Mouse (Mus musculus) liver, embryonic 14.5 days (tissue): ENCODE measurements around the gene Cx3cr1. TPM values are rescaled to one million over a fixed set of nuclear protein-coding genes. Genes with fewer than 3 reads are reported as not detected.

Experiments
- ATAC-seq: fragments of 200-750 bp; cut with Nextera tagmentation; 2 replicates; pipeline ENCODE4 v1.8.0; 2017; ENCODE audit warnings: moderate number of reproducible peaks, mild to moderate bottlenecking, moderate library complexity; ENCODE audit not compliant: insufficient read depth
- DNase-seq, 3 experiments: peaks; one replicate each; pipeline ENCODE4 v3.0.0-alpha.2; 2012 to 2013; ENCODE audit warnings: low read depth in 3 of 3, low spot score in 3 of 3
- H3K27ac ChIP-seq: fragments of 300-500 bp; sonication (generic); 2 replicates; pipeline ENCODE4 v1.5.1; 2014; ENCODE audit warnings: moderate library complexity, mild to moderate bottlenecking, control low read depth, inconsistent platforms
- H3K27me3 ChIP-seq: fragments of 300-500 bp; sonication (generic); 2 replicates; pipeline ENCODE4 v1.6.1; 2014; ENCODE audit warnings: mild to moderate bottlenecking, low read length, moderate library complexity; ENCODE audit not compliant: control insufficient read depth, insufficient read depth
- H3K36me3 ChIP-seq: fragments of 300-500 bp; sonication (generic); replicated peaks from 2 replicates; pipeline ENCODE4 v1.6.1; 2014; ENCODE audit warnings: low read depth; ENCODE audit not compliant: control insufficient read depth, insufficient read depth
- H3K4me1 ChIP-seq, 2 experiments: fragments of 200-500 bp in 1 of 2; fragments of 300-500 bp in 1 of 2; sonication (generic) in 1 of 2; replicated peaks; 2 replicates each; pipeline ENCODE4 v1.6.1; 2012 to 2014; ENCODE audit warnings: antibody characterized with exemption in 1 of 2, inconsistent platforms in 1 of 2, low read length in 1 of 2; ENCODE audit not compliant: control insufficient read depth in 2 of 2, insufficient read depth in 2 of 2
- H3K4me2 ChIP-seq: fragments of 300-500 bp; sonication (generic); 2 replicates; pipeline ENCODE4 v1.6.1; 2014; ENCODE audit warnings: low read depth, mild to moderate bottlenecking, control low read depth, moderate library complexity
- H3K4me3 ChIP-seq, 2 experiments: fragments of 200-500 bp in 1 of 2; fragments of 300-500 bp in 1 of 2; sonication (generic) in 1 of 2; 2 replicates each; pipeline ENCODE4 v1.5.1; 2012 to 2014; ENCODE audit warnings: low read depth in 2 of 2, low read length in 2 of 2, mild to moderate bottlenecking in 2 of 2, control low read depth in 1 of 2, inconsistent platforms in 1 of 2, moderate library complexity in 1 of 2; ENCODE audit not compliant: insufficient read depth in 1 of 2
- H3K9ac ChIP-seq: fragments of 300-500 bp; sonication (generic); replicated peaks from 2 replicates; pipeline ENCODE4 v1.6.1; 2014; ENCODE audit warnings: mild to moderate bottlenecking, control low read depth, moderate library complexity
- H3K9me3 ChIP-seq: fragments of 300-500 bp; sonication (generic); 2 replicates; pipeline ENCODE4 v1.6.1; 2016; ENCODE audit warnings: low read length, mixed read lengths; ENCODE audit not compliant: control insufficient read depth
- CTCF ChIP-seq: IDR thresholded peaks from 2 replicates; pipeline ENCODE4 v1.5.1; 2016; ENCODE audit warnings: antibody characterized with exemption, low read depth, control low read depth
- EP300 ChIP-seq: IDR thresholded peaks from 2 replicates; pipeline ENCODE4 v1.6.1; 2016; ENCODE audit warnings: antibody characterized with exemption, low read depth
- WGBS: fragments of 180-500 bp; shearing (Covaris S2); extraction: QIAGEN DNeasy Blood & Tissue Kit; methylation state at CpG from one replicate; pipeline ENCODE4 v1.1.7; 2014; ENCODE audit not compliant: insufficient replicate concordance; 5-methylcytosine and 5-hydroxymethylcytosine counted together
- polyA plus RNA-seq, 2 experiments: library from polyadenylated mRNA; depleted of rRNA in 1 of 2; stranded (reverse) in 1 of 2; unstranded in 1 of 2; fragments of >200 nt; fragmentation: Nextera tagmentation in 1 of 2; extraction: Ambion mirVana in 1 of 2; gene quantifications; 2 replicates each; pipeline versions ENCODE4 v1.2.1 to v1.2.3; 2012 to 2014

The Cx3cr1 gene
- polyA plus RNA-seq, 2 experiments, result 0.69 to 1.4 TPM

DNA sequence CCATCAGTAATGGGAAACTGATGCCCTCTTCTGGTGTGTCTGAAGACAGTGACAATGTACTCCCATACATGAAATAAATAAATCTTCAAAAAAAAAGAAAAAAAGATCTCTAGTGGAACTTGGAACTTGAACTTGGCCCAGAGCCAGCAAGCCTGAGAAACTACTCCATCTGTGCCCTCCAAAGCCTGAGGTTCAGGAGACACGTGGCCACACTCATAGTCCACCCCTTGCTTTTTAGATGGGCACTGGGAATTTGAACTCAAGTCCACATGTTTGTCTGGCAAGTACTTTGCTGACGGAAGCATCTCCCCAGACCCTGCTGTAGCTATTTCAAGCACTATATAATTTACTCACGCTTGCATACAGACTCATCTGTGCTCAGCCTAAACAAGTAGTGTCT lies 104.5 kb downstream of the Cx3cr1 start:
- WGBS, result 71% methylated on average over 3 of the region's 3 CpGs
- Histone ChIP-seq H3K36me3 (no peaks in the 10 kb centered on the region), H3K9ac (no peak overlapping the region), H3K4me2 (no peak overlapping the region), H3K4me1 (peaks cover 0 to 5% of the 10 kb centered on the region in 2 experiments; a peak in 2 of 4 replicates), H3K27me3 (no peaks in the 10 kb centered on the region), H3K9me3 (no peaks in the 10 kb centered on the region), H3K27ac (no peak overlapping the region), H3K4me3 (no peak overlapping the region)
- ATAC-seq, result no peak
- no peak for DNase-seq
- TF ChIP-seq EP300 (no peak), CTCF (no peak)

DNA sequence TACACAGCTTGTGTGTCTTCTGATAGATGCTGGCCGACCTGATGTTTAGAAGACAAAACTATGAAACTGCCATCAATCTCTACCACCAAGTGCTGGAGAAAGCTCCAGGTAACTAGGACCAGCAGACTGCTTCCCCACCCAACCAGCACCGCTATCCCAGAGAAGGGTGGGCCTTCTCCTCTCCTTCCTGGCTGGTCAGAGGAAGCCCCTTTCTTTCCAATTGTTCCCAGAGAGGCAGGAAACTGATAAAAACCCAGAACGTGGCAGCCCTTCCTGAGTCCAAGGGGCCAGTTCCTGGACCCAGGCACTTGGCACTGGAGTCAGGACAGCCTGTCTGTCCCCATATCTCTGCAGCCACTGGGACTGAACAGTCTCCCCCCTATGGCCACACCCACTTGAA lies 105.5 kb downstream of the Cx3cr1 start:
- no peak overlapping the region for H3K9ac ChIP-seq
- H3K4me1 ChIP-seq, result peaks cover 0 to 5% of the 10 kb centered on the region in 2 experiments; a peak in 2 of 4 replicates
- TF ChIP-seq CTCF (no peak), EP300 (no peak)
- no peak overlapping the region for H3K27ac ChIP-seq
- DNase-seq, result no peak
- H3K4me3 ChIP-seq, result no peak overlapping the region
- no peak overlapping the region for H3K4me2 ChIP-seq
- H3K27me3 ChIP-seq, result no peaks in the 10 kb centered on the region
- no peak for ATAC-seq
- H3K9me3 ChIP-seq, result no peaks in the 10 kb centered on the region
- WGBS, result 34% methylated on average over 3 of the region's 3 CpGs
- no peaks in the 10 kb centered on the region for H3K36me3 ChIP-seq

DNA sequence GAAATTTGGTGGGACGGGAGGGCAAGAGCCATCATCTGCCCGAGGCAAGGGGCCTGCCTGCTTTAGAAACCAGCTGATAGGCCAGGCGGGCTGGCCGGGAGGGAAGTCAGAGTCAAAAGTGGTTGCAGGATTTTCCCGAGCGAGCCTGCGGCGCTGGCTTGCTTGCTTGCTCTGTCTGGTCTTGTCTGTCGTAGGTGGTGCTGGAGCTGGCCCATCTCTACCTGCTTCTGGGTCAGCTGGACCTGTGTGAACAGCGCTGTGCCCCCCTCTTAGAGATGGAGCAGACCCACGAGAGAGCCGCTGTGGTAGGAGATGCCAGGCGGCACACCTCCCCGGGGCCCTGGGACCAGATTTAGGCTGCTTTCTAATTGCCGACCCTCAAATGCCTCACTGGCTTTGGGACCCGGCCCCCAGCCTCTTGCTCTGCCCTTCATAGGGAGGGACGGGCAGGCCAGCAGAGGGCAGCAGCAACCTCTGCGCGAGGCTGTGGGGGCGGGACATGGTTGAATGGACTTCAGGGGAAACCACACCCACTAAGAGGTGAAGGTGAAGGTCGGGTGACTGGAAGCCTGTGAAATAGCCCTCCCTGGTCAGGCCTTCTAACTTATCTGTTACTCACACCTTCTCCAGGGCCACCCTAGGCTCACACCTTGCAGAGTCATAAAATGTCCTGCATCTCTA lies 106.6 kb downstream of the Cx3cr1 start:
- Histone ChIP-seq H3K27me3 (no peaks in the 10 kb centered on the region), H3K4me2 (peak overlapping the region; percentile 29; the same call in 1 of the 2 replicates), H3K36me3 (no peaks in the 10 kb centered on the region), H3K27ac (no peak overlapping the region), H3K4me1 (peaks cover 0 to 5% of the 10 kb centered on the region in 2 experiments; a peak in 2 of 4 replicates), H3K9ac (no peak overlapping the region; the same call in 1 of the 2 replicates), H3K9me3 (no peaks in the 10 kb centered on the region), H3K4me3 (no peak overlapping the region)
- TF ChIP-seq CTCF, result peak; percentile 89
- no peak for TF ChIP-seq EP300
- DNase-seq (peak in 2 of 3 experiments; percentile 40 to 44), ATAC-seq (peak; percentile 56; the same call in 1 of the 2 replicates)
- WGBS, result 18% methylated on average over 21 of the region's 21 CpGs

DNA sequence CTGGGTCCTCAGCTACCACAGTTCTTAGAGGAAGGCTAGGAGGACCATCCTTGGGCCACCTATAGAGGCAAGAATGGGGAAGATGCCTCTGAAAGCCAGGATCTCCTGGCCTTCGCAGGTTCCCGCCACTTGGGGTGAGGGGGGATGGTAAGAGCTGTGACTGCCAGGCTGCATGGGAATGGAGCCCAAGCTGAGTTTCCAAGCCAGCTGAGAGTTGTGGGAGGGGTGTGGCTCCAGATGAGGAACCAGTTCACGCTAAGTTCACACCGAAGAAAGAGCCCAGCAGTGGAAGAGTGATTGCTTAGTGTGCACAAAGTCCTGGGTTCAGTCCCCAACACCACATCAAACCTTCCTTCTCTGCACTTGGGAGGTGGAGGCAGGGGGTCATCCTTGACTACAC lies 107.5 kb downstream of the Cx3cr1 start:
- H3K9ac ChIP-seq, result no peak overlapping the region
- no peaks in the 10 kb centered on the region for H3K27me3 ChIP-seq
- H3K4me3 ChIP-seq, result no peak overlapping the region
- no peaks in the 10 kb centered on the region for H3K9me3 ChIP-seq
- no peak for TF ChIP-seq CTCF
- no peak for TF ChIP-seq EP300
- H3K4me1 ChIP-seq, result peaks cover 0 to 5% of the 10 kb centered on the region in 2 experiments; a peak in 2 of 4 replicates
- 56% methylated on average over 4 of the region's 4 CpGs for WGBS
- no peaks in the 10 kb centered on the region for H3K36me3 ChIP-seq
- DNase-seq (no peak), ATAC-seq (no peak)
- H3K27ac ChIP-seq, result no peak overlapping the region
- no peak overlapping the region for H3K4me2 ChIP-seq

DNA sequence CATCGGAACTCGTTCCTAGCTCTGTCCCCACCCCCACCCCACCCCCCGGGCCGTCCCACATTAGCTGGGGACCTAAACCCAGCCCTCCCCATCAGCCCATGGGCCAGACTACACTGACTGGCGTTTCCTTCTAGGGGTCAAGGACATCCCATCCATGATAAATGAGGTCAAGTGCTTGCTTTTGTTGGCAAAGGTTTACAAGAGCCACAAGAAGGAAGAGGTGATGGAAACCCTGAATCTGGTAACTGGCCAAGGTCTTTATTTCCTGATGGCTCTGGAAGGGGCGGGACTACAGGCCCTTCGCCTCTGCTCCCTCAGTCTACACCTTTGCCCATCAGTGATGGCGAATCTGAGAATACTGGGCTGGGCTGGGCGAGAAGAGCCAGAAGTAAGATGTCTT lies 110.8 kb downstream of the Cx3cr1 start:
- no peak for TF ChIP-seq CTCF
- no peak for TF ChIP-seq EP300
- Histone ChIP-seq H3K27ac (no peak overlapping the region), H3K27me3 (no peaks in the 10 kb centered on the region), H3K36me3 (no peaks in the 10 kb centered on the region), H3K4me3 (no peak overlapping the region), H3K4me1 (peaks cover 0 to 2% of the 10 kb centered on the region in 2 experiments; a peak in 1 of 4 replicates), H3K9me3 (no peaks in the 10 kb centered on the region), H3K4me2 (no peak overlapping the region), H3K9ac (no peak overlapping the region)
- ATAC-seq (no peak), DNase-seq (no peak)
- 58% methylated on average over 9 of the region's 9 CpGs for WGBS
